Comparison of ENCODE assay signal across 26 mouse cellular contexts in the genomic region with DNA sequence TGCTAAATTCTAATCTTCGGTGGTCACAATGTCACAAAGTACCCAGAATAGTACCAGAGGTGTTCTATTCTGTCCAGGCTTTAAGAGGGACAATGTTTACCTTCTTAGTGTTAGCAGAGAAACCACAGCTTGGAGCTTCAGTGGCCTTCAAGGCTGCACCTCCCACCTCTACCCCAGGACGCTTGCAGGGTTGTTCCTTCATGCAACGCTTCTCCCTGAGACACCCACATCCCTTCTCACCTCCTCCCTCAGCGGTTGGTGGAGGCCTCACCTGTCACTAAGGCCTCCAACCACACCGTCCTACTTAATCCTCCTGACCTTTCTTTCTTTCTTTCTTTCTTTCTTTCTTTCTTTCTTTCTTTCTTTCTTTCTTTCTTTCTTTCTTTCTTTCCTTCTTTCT. TPM values are rescaled to one million over a fixed set of nuclear protein-coding genes. Genes with fewer than 3 reads are reported as not detected.
A peak's percentile ranks its signal among the peaks of the same experiment; 100 is the strongest.
DNase-seq lines count a peak whose midpoint lies in the region; ATAC-seq lines count a peak whose summit lies in the region.
"Had no signal": no experiment of that assay in that cellular context is flagged by ENCODE, and none has a peak within 500 bp of the region (broad histone marks: within the 10 kb centered on the region; RNA-seq: fewer than 3 reads in every experiment).

No protein-coding gene starts in this region.

- no peak overlapping the region for H3K4me2 ChIP-seq in hindbrain, embryonic 14.5 days (replicated peaks)
- H3K4me2 ChIP-seq: heart, embryonic 13.5 days; hindbrain, embryonic 12.5 days; intestine, embryonic 15.5 days; liver, embryonic 11.5 days had no signal

- H3K27ac ChIP-seq in hindbrain, embryonic 14.5 days: no peak overlapping the region
- H3K27ac ChIP-seq: forebrain, embryonic 10.5 days; heart, adult 2 months; heart, embryonic 13.5 days; hindbrain, embryonic 12.5 days; intestine, embryonic 15.5 days; layer of hippocampus, adult 2 months had no signal

- no peak overlapping the region for H3K4me3 ChIP-seq in hindbrain, embryonic 14.5 days (replicated peaks; ENCODE audit: low read length)
- H3K4me3 ChIP-seq: forebrain, embryonic 10.5 days; heart, adult 2 months; heart, embryonic 13.5 days; hindbrain, embryonic 12.5 days; intestine, embryonic 15.5 days; layer of hippocampus, adult 2 months; myocyte had no signal

- no peaks in the 10 kb centered on the region for H3K9me3 ChIP-seq in hindbrain, embryonic 14.5 days (ENCODE audit: control insufficient read depth, low read length)
- H3K9me3 ChIP-seq: forebrain, embryonic 10.5 days; hindbrain, embryonic 12.5 days; intestine, embryonic 15.5 days had no signal

- H3K36me3 ChIP-seq in hindbrain, embryonic 14.5 days (replicated peaks; ENCODE audit: control insufficient read depth, insufficient read depth): no peaks in the 10 kb centered on the region
- H3K36me3 ChIP-seq: forebrain, embryonic 10.5 days; heart, embryonic 13.5 days; hindbrain, embryonic 12.5 days; intestine, embryonic 15.5 days had no signal

- peak; percentile 88 for ATAC-seq in activated CD4-positive, CD25-positive, alpha-beta regulatory T cell, adult 4 months
- ATAC-seq in neutrophil, adult 5-6 weeks (ENCODE audit: extremely low read depth, insufficient number of reproducible peaks, low FRiP score, poor library complexity, severe bottlenecking): peak; percentile 43; the same call in 1 of the 2 replicates
- no peak for ATAC-seq in hindbrain, embryonic 14.5 days (ENCODE audit: low FRiP score)
- ATAC-seq: forebrain, embryonic 16.5 days; liver, postnatal 0 days; midbrain, embryonic 16.5 days had no signal

- H3K27me3 ChIP-seq in hindbrain, embryonic 14.5 days (ENCODE audit: control insufficient read depth, insufficient read depth, low read length): no peaks in the 10 kb centered on the region
- H3K27me3 ChIP-seq: intestine, embryonic 15.5 days had no signal

- 67% methylated on average over 5 of the region's 5 CpGs for WGBS in hindbrain, embryonic 14.5 days

- DNase-seq in CD4-positive, CD25-positive, alpha-beta regulatory T cell, adult 2 months (ENCODE audit: low read depth, low spot score): peak; percentile 54
- DNase-seq in thymus, postnatal 25 days: peak; percentile 41
- no peak for DNase-seq in adrenal gland, postnatal 10 days
- DNase-seq in hindbrain, embryonic 14.5 days (ENCODE audit: low spot score): no peak
- no peak for DNase-seq in liver
- DNase-seq: adrenal gland, adult 8-10 months; cerebellum, adult 18-20 months; cerebellum, postnatal 14 days; gastrocnemius, postnatal 14 days; heart, adult 2 months; heart, postnatal 14 days; kidney, adult 9 months; kidney, postnatal 25 days; liver, postnatal 0 days; lung, postnatal 10 days had no signal

- no peaks in the 10 kb centered on the region for H3K4me1 ChIP-seq in hindbrain, embryonic 14.5 days (replicated peaks; ENCODE audit: control insufficient read depth, insufficient read depth, low read length)
- H3K4me1 ChIP-seq: forebrain, embryonic 10.5 days; hindbrain, embryonic 12.5 days; intestine, embryonic 15.5 days had no signal

- no peak overlapping the region for H3K9ac ChIP-seq in hindbrain, embryonic 14.5 days
- H3K9ac ChIP-seq: heart, embryonic 13.5 days; hindbrain, embryonic 12.5 days; intestine, embryonic 15.5 days; liver, postnatal 0 days had no signal

RNA-seq across cellular contexts. Expression of a gene that starts 17.2 kb away (rescaled TPM):
- polyA plus RNA-seq in activated CD4-positive, CD25-positive, alpha-beta regulatory T cell, adult 4 months (2017; shearing (Covaris generic)): 100 to 1,000 TPM; 167 to 170 TPM
- 1,105 and 1,130 TPM in 2 replicates for total RNA-seq in neutrophil, adult 5-6 weeks (2017)
- total RNA-seq in adrenal gland, postnatal 10 days (2021): 10 to 100 TPM; 53.8 to 63.0 TPM
- polyA plus RNA-seq in hindbrain, embryonic 14.5 days (2014; fragmentation: Nextera tagmentation; extraction: Ambion mirVana): 13.5 and 13.7 TPM in 2 replicates

RNA-seq across cellular contexts. Expression of a gene that starts 43.3 kb away (rescaled TPM):
- polyA plus RNA-seq in activated CD4-positive, CD25-positive, alpha-beta regulatory T cell, adult 4 months (2017; shearing (Covaris generic)): 100 to 1,000 TPM; 164 to 195 TPM
- total RNA-seq in neutrophil, adult 5-6 weeks (2017): 47.5 and 56.8 TPM in 2 replicates
- 10 to 100 TPM; 29.4 to 33.7 TPM for total RNA-seq in adrenal gland, postnatal 10 days (2021)
- 85.6 and 87.4 TPM in 2 replicates for polyA plus RNA-seq in hindbrain, embryonic 14.5 days (2014; fragmentation: Nextera tagmentation; extraction: Ambion mirVana)

RNA-seq across cellular contexts. Expression of a gene that starts 59.3 kb away (rescaled TPM):
- polyA plus RNA-seq in activated CD4-positive, CD25-positive, alpha-beta regulatory T cell, adult 4 months (2017; shearing (Covaris generic)): 10 to 100 TPM; 13.7 to 26.9 TPM
- total RNA-seq in neutrophil, adult 5-6 weeks (2017): 321 and 387 TPM in 2 replicates
- 100 to 1,000 TPM; 130 to 163 TPM for total RNA-seq in adrenal gland, postnatal 10 days (2021)
- polyA plus RNA-seq in hindbrain, embryonic 14.5 days (2014; fragmentation: Nextera tagmentation; extraction: Ambion mirVana): 30.2 and 30.4 TPM in 2 replicates

Comparison
In these comparisons a context has a peak if more than half of its experiments do, and no peak if none do; other contexts are left out.
1. DNase-seq: peak in CD4-positive, CD25-positive, alpha-beta regulatory T cell, adult 2 months (single experiment) and thymus, postnatal 25 days (single experiment); none in adrenal gland, postnatal 10 days (single experiment), hindbrain, embryonic 14.5 days (single experiment) and liver (single experiment).
2. RNA of a gene that starts 17.2 kb away (total RNA-seq): 1,105 to 1,130 TPM in neutrophil, adult 5-6 weeks; 53.8 to 63.0 TPM in adrenal gland, postnatal 10 days; every median in the first group is over 10 times any median in the second.